Mouse (Mus musculus) kidney, adult 2 months (tissue): Measurements from ENCODE around the gene Prdm11. TPM values are rescaled to one million over a fixed set of nuclear protein-coding genes. Genes with fewer than 3 reads are reported as not detected.

Experiments used
- DNase-seq: peaks from one replicate; pipeline ENCODE4 v3.0.0; 2021
- H3K27ac ChIP-seq: fragments of 200-500 bp; 2 replicates; pipeline ENCODE4 v1.5.1; 2012; ENCODE audit warnings: low read depth, low read length, control low read depth, inconsistent platforms; ENCODE audit not compliant: insufficient read depth
- H3K27me3 ChIP-seq: fragments of 200-500 bp; replicated peaks from 2 replicates; pipeline ENCODE4 v1.6.1; 2012; ENCODE audit warnings: mild to moderate bottlenecking, moderate library complexity, low read length, inconsistent platforms; ENCODE audit not compliant: control insufficient read depth, insufficient read depth
- H3K36me3 ChIP-seq: fragments of 200-500 bp; 2 replicates; pipeline ENCODE4 v1.6.1; 2012; ENCODE audit warnings: mild to moderate bottlenecking, moderate library complexity, low read length, inconsistent platforms; ENCODE audit not compliant: control insufficient read depth, insufficient read depth
- H3K4me1 ChIP-seq: fragments of 200-500 bp; 2 replicates; pipeline ENCODE4 v1.6.1; 2011; ENCODE audit warnings: low read length; ENCODE audit not compliant: control insufficient read depth, insufficient read depth
- H3K4me3 ChIP-seq: fragments of 200-500 bp; 2 replicates; pipeline ENCODE4 v1.5.1; 2011; ENCODE audit warnings: mild to moderate bottlenecking, low read depth, low read length, control low read depth; ENCODE audit not compliant: insufficient read depth
- CTCF ChIP-seq: fragments of 200-500 bp; conservative IDR thresholded peaks from 2 replicates; pipeline ENCODE4 v1.5.1; 2011; ENCODE audit warnings: low read depth, mild to moderate bottlenecking, control low read depth, low read length, moderate library complexity, mixed read lengths; ENCODE audit not compliant: insufficient read depth, insufficient read length
- POLR2A ChIP-seq: fragments of 200-500 bp; IDR thresholded peaks from one replicate; pipeline ENCODE4 v1.6.1; 2011; ENCODE audit warnings: low read depth, low read length, control low read depth
- WGBS: fragments of 180-500 bp; shearing (Covaris S2); methylation state at CpG from one replicate; pipeline ENCODE4 v1.1.7; 2018; 5-methylcytosine and 5-hydroxymethylcytosine counted together
- polyA plus RNA-seq: library from polyadenylated mRNA; depleted of rRNA; stranded (reverse); fragments of >200 nt; gene quantifications from 2 replicates; pipeline ENCODE4 v1.2.3, GENCODE M21; 2012; rRNA removed

The Prdm11 gene
- polyA plus RNA-seq, 1 experiment: 3.6 TPM

- 80% methylated on average over 5 of the region's 5 CpGs for WGBS
- TF ChIP-seq POLR2A (no peak), CTCF (no peak)
- Histone ChIP-seq H3K36me3 (no peaks in the 10 kb centered on the region), H3K4me1 (no peaks in the 10 kb centered on the region), H3K4me3 (no peak overlapping the region), H3K27ac (no peak overlapping the region), H3K27me3 (no peaks in the 10 kb centered on the region)
- DNase-seq: no peak
These were observed 116.3 kb downstream of the Prdm11 start for GRCm38 (mm10) chr2:92929696-92930095.

GRCm38 (mm10) chr2:92924677-92925259 lies 121.2 kb downstream of the Prdm11 start:
- no peak for DNase-seq
- Histone ChIP-seq H3K27me3 (no peaks in the 10 kb centered on the region), H3K27ac (no peak overlapping the region), H3K4me1 (no peaks in the 10 kb centered on the region), H3K4me3 (no peak overlapping the region), H3K36me3 (no peaks in the 10 kb centered on the region)
- TF ChIP-seq CTCF: no peak
- TF ChIP-seq POLR2A: no peak
- 75% methylated on average over 6 of the region's 6 CpGs for WGBS

GRCm38 (mm10) chr2:92920709-92921108 lies 125.3 kb downstream of the Prdm11 start:
- 88% methylated on average over 4 of the region's 4 CpGs for WGBS
- H3K4me1 ChIP-seq: no peaks in the 10 kb centered on the region
- H3K27me3 ChIP-seq: no peaks in the 10 kb centered on the region
- DNase-seq: no peak
- no peaks in the 10 kb centered on the region for H3K36me3 ChIP-seq
- no peak overlapping the region for H3K27ac ChIP-seq
- no peak overlapping the region for H3K4me3 ChIP-seq
- TF ChIP-seq POLR2A (no peak), CTCF (no peak)

GRCm38 (mm10) chr2:92917405-92918142 lies 128.4 kb downstream of the Prdm11 start:
- no peak overlapping the region for H3K27ac ChIP-seq
- H3K4me3 ChIP-seq: no peak overlapping the region
- no peaks in the 10 kb centered on the region for H3K4me1 ChIP-seq
- DNase-seq: peak; percentile 29
- H3K36me3 ChIP-seq: no peaks in the 10 kb centered on the region
- whole genome bisulfite sequencing: 37% methylated on average over 7 of the region's 7 CpGs
- H3K27me3 ChIP-seq: no peaks in the 10 kb centered on the region
- TF ChIP-seq POLR2A (no peak), CTCF (no peak)

DNA sequence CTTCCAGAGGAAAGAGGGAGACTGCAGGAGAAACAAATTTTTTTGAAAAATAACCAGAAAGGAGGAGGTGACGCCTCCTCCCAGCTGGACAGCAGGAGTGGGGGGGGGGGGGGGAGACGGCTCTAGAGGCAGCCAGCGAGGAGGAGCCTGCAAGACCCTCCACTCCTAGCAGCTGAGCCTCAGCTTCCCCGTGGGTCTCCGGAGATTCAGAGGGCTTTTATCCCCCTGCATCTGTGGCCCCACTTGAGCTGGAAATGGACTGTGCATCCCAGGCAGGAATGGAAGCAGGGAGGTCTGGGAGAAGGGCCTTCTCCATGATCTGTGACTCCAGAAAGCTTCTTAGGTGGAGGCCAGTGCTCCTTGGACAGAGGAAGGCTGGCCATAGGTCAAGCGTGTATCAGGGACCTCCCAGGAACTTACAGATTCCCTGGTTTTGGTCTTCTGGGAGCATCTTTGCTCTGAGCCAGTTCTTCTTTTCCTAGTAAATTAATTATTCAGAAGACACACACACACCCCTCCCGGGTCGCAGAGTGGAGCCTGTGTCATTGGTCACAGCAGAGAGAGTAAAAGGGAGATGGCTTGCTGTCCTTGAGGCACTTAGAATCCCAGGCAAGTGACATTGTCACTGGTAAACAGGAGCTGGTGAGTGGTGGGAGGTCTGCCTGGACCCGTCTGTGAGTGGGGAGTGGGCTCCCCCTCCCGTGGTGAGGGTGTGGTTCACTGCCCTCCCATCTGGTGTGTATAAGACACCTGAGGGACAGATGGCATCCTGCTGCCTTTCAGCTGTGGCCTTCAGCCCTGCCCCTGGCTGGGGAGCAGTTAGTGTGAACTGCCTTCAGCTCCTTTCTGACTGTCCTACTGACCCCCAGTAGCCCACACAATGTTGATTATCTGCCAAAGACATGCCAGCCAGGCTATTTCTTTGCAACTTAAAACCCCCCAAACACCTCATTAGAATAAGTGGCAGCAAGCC lies 130.0 kb downstream of the Prdm11 start:
- Histone ChIP-seq H3K27ac (no peak overlapping the region), H3K4me3 (no peak overlapping the region), H3K4me1 (no peaks in the 10 kb centered on the region), H3K36me3 (no peaks in the 10 kb centered on the region), H3K27me3 (no peaks in the 10 kb centered on the region)
- 20% methylated on average over 9 of the region's 10 CpGs for WGBS
- no peak for DNase-seq
- no peak for TF ChIP-seq CTCF
- TF ChIP-seq POLR2A: no peak

Other genes starting within 250 kb of the Prdm11 start
- 1.6 and 2.0 TPM in 2 replicates for gene Syt13, start 131.1 kb downstream of the Prdm11 start, polyA plus RNA-seq
- gene Trp53i11, start 141.4 kb upstream of the Prdm11 start, polyA plus RNA-seq: 18.1 and 18.3 TPM in 2 replicates